Mouse (Mus musculus): ENCODE data around the gene Stil. TPM values are rescaled to one million over a fixed set of nuclear protein-coding genes. Genes with fewer than 3 reads are reported as not detected.
A peak's percentile ranks its signal among the peaks of the same experiment; 100 is the strongest.

Stil gene
- polyA plus RNA-seq, 1 experiment from 2014 or later, result 8.9 TPM

- Histone ChIP-seq H3K4me1 (replicated peaks) (peaks cover 30% of the 10 kb centered on the region), H3K9ac (peak within 1 kb of the TSS; percentile 93), H3K4me3 (replicated peaks) (peak within 1 kb of the TSS; percentile 98), H3K27ac (replicated peaks) (peak within 1 kb of the TSS; percentile 100), H3K9me3 (replicated peaks) (no peaks in the 10 kb centered on the region), H3K4me2 (peak within 1 kb of the TSS; percentile 84), H3K27me3 (no peaks in the 10 kb centered on the region), H3K36me3 (replicated peaks) (no peaks in the 10 kb centered on the region)
- WGBS (ENCODE audit: insufficient replicate concordance), result under 1% methylated on average over 91 of the region's 93 CpGs
- peak; percentile 93 for ATAC-seq (ENCODE audit: insufficient read depth)
These were observed 13.1 kb upstream of the Stil start, which contains the start of gene Cmpk1 for GRCm38 (mm10) chr4:114986591-114987432. Cmpk1 (minus strand) TSS chr4:114987241.

- H3K4me1 ChIP-seq (replicated peaks), result peaks cover 14% of the 10 kb centered on the region
- H3K27me3 ChIP-seq, result no peaks in the 10 kb centered on the region
- no peak for ATAC-seq (ENCODE audit: insufficient read depth)
- WGBS (ENCODE audit: insufficient replicate concordance), result 83% methylated on average over 3 of the region's 3 CpGs
- no peak overlapping the region for H3K4me2 ChIP-seq
- H3K9me3 ChIP-seq (replicated peaks), result no peaks in the 10 kb centered on the region
- H3K4me3 ChIP-seq (replicated peaks), result no peak overlapping the region
- no peak overlapping the region for H3K27ac ChIP-seq (replicated peaks)
- no peak overlapping the region for H3K9ac ChIP-seq
- H3K36me3 ChIP-seq (replicated peaks), result no peaks in the 10 kb centered on the region
These were observed 5.7 kb upstream of the Stil start for GRCm38 (mm10) chr4:114994218-114994617.

- H3K36me3 ChIP-seq (replicated peaks), result no peaks in the 10 kb centered on the region
- no peak for ATAC-seq (ENCODE audit: insufficient read depth)
- no peaks in the 10 kb centered on the region for H3K27me3 ChIP-seq
- H3K9me3 ChIP-seq (replicated peaks), result no peaks in the 10 kb centered on the region
- H3K4me1 ChIP-seq (replicated peaks), result peaks cover 30% of the 10 kb centered on the region
- H3K9ac ChIP-seq, result no peak overlapping the region
- no peak overlapping the region for H3K27ac ChIP-seq (replicated peaks)
- 25% methylated on average over 3 of the region's 3 CpGs for WGBS (ENCODE audit: insufficient replicate concordance)
- H3K4me3 ChIP-seq (replicated peaks), result no peak overlapping the region
- H3K4me2 ChIP-seq, result no peak overlapping the region
These were observed 2.9 kb upstream of the Stil start for GRCm38 (mm10) chr4:114997051-114997450.

GRCm38 (mm10) chr4:114999445-114999772 lies 550 bp upstream of the Stil start:
- no peak; the same call in 1 of the 2 replicates for ATAC-seq (ENCODE audit: insufficient read depth)
- H3K4me3 ChIP-seq (replicated peaks), result peak overlapping the region; percentile 75

GRCm38 (mm10) chr4:115000429-115000795 lies 453 bp downstream of the Stil start:
- WGBS (ENCODE audit: insufficient replicate concordance), result under 1% methylated on average over 8 of the region's 8 CpGs
- Histone ChIP-seq H3K27ac (replicated peaks) (peak overlapping the region; percentile 88), H3K4me2 (peak overlapping the region; percentile 91), H3K9ac (peak overlapping the region; percentile 89), H3K9me3 (replicated peaks) (no peaks in the 10 kb centered on the region), H3K36me3 (replicated peaks) (peaks cover 24% of the 10 kb centered on the region), H3K4me3 (replicated peaks) (peak overlapping the region; percentile 75), H3K4me1 (replicated peaks) (peaks cover 33% of the 10 kb centered on the region), H3K27me3 (no peaks in the 10 kb centered on the region)
- peak; percentile 35 for ATAC-seq (ENCODE audit: insufficient read depth)

More at GRCm38 (mm10) chr4:114999445-114999772, 550 bp upstream of the Stil start:
- no peaks in the 10 kb centered on the region for H3K9me3 ChIP-seq (replicated peaks)
- peak overlapping the region; percentile 91 for H3K27ac ChIP-seq (replicated peaks)
- H3K4me1 ChIP-seq (replicated peaks), result peaks cover 33% of the 10 kb centered on the region
- peak overlapping the region; percentile 68 for H3K9ac ChIP-seq
- 6% methylated on average over 9 of the region's 9 CpGs for WGBS (ENCODE audit: insufficient replicate concordance)
- H3K4me2 ChIP-seq, result peak overlapping the region; percentile 91
- H3K36me3 ChIP-seq (replicated peaks), result peaks cover 15% of the 10 kb centered on the region
- H3K27me3 ChIP-seq, result no peaks in the 10 kb centered on the region

GRCm38 (mm10) chr4:115014276-115014675 lies 14.3 kb downstream of the Stil start:
- no peaks in the 10 kb centered on the region for H3K9me3 ChIP-seq (replicated peaks)
- H3K4me3 ChIP-seq (replicated peaks), result no peak overlapping the region
- H3K4me2 ChIP-seq, result no peak overlapping the region
- no peaks in the 10 kb centered on the region for H3K27me3 ChIP-seq
- ATAC-seq (ENCODE audit: insufficient read depth), result no peak
- no peak overlapping the region for H3K27ac ChIP-seq (replicated peaks)
- peaks cover 97% of the 10 kb centered on the region for H3K36me3 ChIP-seq (replicated peaks)
- H3K4me1 ChIP-seq (replicated peaks), result no peaks in the 10 kb centered on the region
- H3K9ac ChIP-seq, result no peak overlapping the region
- 86% methylated on average over 3 of the region's 3 CpGs for WGBS (ENCODE audit: insufficient replicate concordance)

- peaks cover 96% of the 10 kb centered on the region for H3K36me3 ChIP-seq (replicated peaks)
- no peak overlapping the region for H3K4me2 ChIP-seq
- H3K4me1 ChIP-seq (replicated peaks), result no peaks in the 10 kb centered on the region
- H3K4me3 ChIP-seq (replicated peaks), result no peak overlapping the region
- 88% methylated on average over 3 of the region's 3 CpGs for WGBS (ENCODE audit: insufficient replicate concordance)
- no peak for ATAC-seq (ENCODE audit: insufficient read depth)
- H3K9me3 ChIP-seq (replicated peaks), result no peaks in the 10 kb centered on the region
- H3K27me3 ChIP-seq, result no peaks in the 10 kb centered on the region
- H3K27ac ChIP-seq (replicated peaks), result no peak overlapping the region
- no peak overlapping the region for H3K9ac ChIP-seq
These were observed 20.0 kb downstream of the Stil start for GRCm38 (mm10) chr4:115019997-115020396.

GRCm38 (mm10) chr4:115035043-115035442 lies 35.1 kb downstream of the Stil start:
- H3K9ac ChIP-seq, result no peak overlapping the region
- no peak overlapping the region for H3K4me2 ChIP-seq
- no peaks in the 10 kb centered on the region for H3K9me3 ChIP-seq (replicated peaks)
- H3K27ac ChIP-seq (replicated peaks), result no peak overlapping the region
- 55% methylated on average over 6 of the region's 6 CpGs for WGBS (ENCODE audit: insufficient replicate concordance)
- H3K4me1 ChIP-seq (replicated peaks), result 0 out of 2 replicates have a peak, but pooled peaks cover 3% of the 10 kb centered on the region
- H3K4me3 ChIP-seq (replicated peaks), result no peak overlapping the region
- no peaks in the 10 kb centered on the region for H3K27me3 ChIP-seq
- ATAC-seq (ENCODE audit: insufficient read depth), result no peak
- peaks cover 85% of the 10 kb centered on the region for H3K36me3 ChIP-seq (replicated peaks)

- Histone ChIP-seq H3K4me2 (no peak overlapping the region), H3K36me3 (replicated peaks) (peaks cover 83% of the 10 kb centered on the region)
- no peak for ATAC-seq (ENCODE audit: insufficient read depth)
These were observed 38.3 kb downstream of the Stil start for GRCm38 (mm10) chr4:115038242-115038641.

GRCm38 (mm10) chr4:115045621-115046020 lies 45.7 kb downstream of the Stil start:
- Histone ChIP-seq H3K4me3 (replicated peaks) (no peak overlapping the region), H3K27me3 (no peaks in the 10 kb centered on the region), H3K27ac (replicated peaks) (no peak overlapping the region), H3K4me1 (replicated peaks) (peaks cover 40% of the 10 kb centered on the region), H3K9ac (no peak overlapping the region), H3K4me2 (no peak overlapping the region), H3K9me3 (replicated peaks) (no peaks in the 10 kb centered on the region), H3K36me3 (replicated peaks) (peaks cover 44% of the 10 kb centered on the region)
- 75% methylated on average over 3 of the region's 3 CpGs for WGBS (ENCODE audit: insufficient replicate concordance)
- ATAC-seq (ENCODE audit: insufficient read depth), result no peak

More at GRCm38 (mm10) chr4:115038242-115038641, 38.3 kb downstream of the Stil start:
- Histone ChIP-seq H3K4me1 (replicated peaks) (0 out of 2 replicates have a peak, but pooled peaks cover 3% of the 10 kb centered on the region), H3K27me3 (no peaks in the 10 kb centered on the region), H3K9me3 (replicated peaks) (no peaks in the 10 kb centered on the region), H3K9ac (no peak overlapping the region), H3K4me3 (replicated peaks) (no peak overlapping the region), H3K27ac (replicated peaks) (no peak overlapping the region)
- WGBS (ENCODE audit: insufficient replicate concordance), result 26% methylated on average over 4 of the region's 4 CpGs

- peak overlapping the region; percentile 86 for H3K27ac ChIP-seq (replicated peaks)
- peaks cover 23% of the 10 kb centered on the region for H3K36me3 ChIP-seq (replicated peaks)
- H3K4me1 ChIP-seq (replicated peaks), result peaks cover 60% of the 10 kb centered on the region
- H3K9ac ChIP-seq, result peak overlapping the region; percentile 59
- peak overlapping the region; percentile 45 for H3K4me3 ChIP-seq (replicated peaks)
- WGBS (ENCODE audit: insufficient replicate concordance), result 2% methylated on average over 5 of the region's 5 CpGs
- peak; percentile 79 for ATAC-seq (ENCODE audit: insufficient read depth)
- H3K27me3 ChIP-seq, result 0 out of 2 replicates have a peak, but pooled peaks cover 10% of the 10 kb centered on the region
- peak overlapping the region; percentile 79 for H3K4me2 ChIP-seq
- H3K9me3 ChIP-seq (replicated peaks), result no peaks in the 10 kb centered on the region
These were observed 47.8 kb downstream of the Stil start for GRCm38 (mm10) chr4:115047750-115048149.

Measured in liver, embryonic 15.5 days (tissue).